Mouse (Mus musculus) midbrain, embryonic 11.5 days (tissue): ENCODE results near the gene Cdnf. TPM values are rescaled to one million over a fixed set of nuclear protein-coding genes. Genes with fewer than 3 reads are reported as not detected.
A peak's percentile ranks its signal among the peaks of the same experiment; 100 is the strongest.

Experiments
- ATAC-seq: fragments of 200-750 bp; cut with Nextera tagmentation; 2 replicates; pipeline ENCODE4 v1.8.0; 2017; ENCODE audit warnings: moderate TSS enrichment, moderate library complexity; ENCODE audit not compliant: low FRiP score
- DNase-seq: peaks from one replicate; pipeline ENCODE4 v3.0.0; 2015; ENCODE audit warnings: low spot score; ENCODE audit errors: missing footprints
- H3K27ac ChIP-seq: fragments of 300-500 bp; sonication (generic); 2 replicates; pipeline ENCODE4 v1.5.1; 2014; ENCODE audit warnings: low read depth, low read length
- H3K27me3 ChIP-seq: fragments of 300-500 bp; sonication (generic); 2 replicates; pipeline ENCODE4 v1.6.1; 2014; ENCODE audit warnings: mild to moderate bottlenecking, low read length, moderate library complexity, mixed read lengths; ENCODE audit not compliant: control insufficient read depth, insufficient read depth
- H3K36me3 ChIP-seq: fragments of 300-500 bp; sonication (generic); 2 replicates; pipeline ENCODE4 v1.6.1; 2014; ENCODE audit warnings: mild to moderate bottlenecking, low read length, moderate library complexity, mixed read lengths; ENCODE audit not compliant: control insufficient read depth, insufficient read depth
- H3K4me1 ChIP-seq: fragments of 300-500 bp; sonication (generic); 2 replicates; pipeline ENCODE4 v1.6.1; 2014; ENCODE audit warnings: low read length; ENCODE audit not compliant: control insufficient read depth, insufficient read depth
- H3K4me2 ChIP-seq: fragments of 300-500 bp; sonication (generic); 2 replicates; pipeline ENCODE4 v1.6.1; 2014; ENCODE audit warnings: mild to moderate bottlenecking, moderate library complexity
- H3K4me3 ChIP-seq: fragments of 300-500 bp; sonication (generic); 2 replicates; pipeline ENCODE4 v1.5.1; 2014; ENCODE audit warnings: low read depth, low read length
- H3K9ac ChIP-seq: fragments of 300-500 bp; sonication (generic); 2 replicates; pipeline ENCODE4 v1.6.1; 2014; ENCODE audit warnings: low read length
- H3K9me3 ChIP-seq: fragments of 300-500 bp; sonication (generic); 2 replicates; pipeline ENCODE4 v1.6.1; 2016; ENCODE audit warnings: low read length; ENCODE audit not compliant: control insufficient read depth
- WGBS: fragments of 180-500 bp; shearing (Covaris S2); extraction: QIAGEN DNeasy Blood & Tissue Kit; methylation state at CpG from one replicate; pipeline ENCODE4 v1.1.7; 2014; 5-methylcytosine and 5-hydroxymethylcytosine counted together
- polyA plus RNA-seq: library from polyadenylated mRNA; unstranded; fragments of >200 nt; fragmentation: Nextera tagmentation; extraction: Ambion mirVana; gene quantifications from 2 replicates; pipeline ENCODE4 v1.2.1, GENCODE M21; 2014

Cdnf gene
- polyA plus RNA-seq, 1 experiment from 2014 or later: 0.37 TPM

DNA sequence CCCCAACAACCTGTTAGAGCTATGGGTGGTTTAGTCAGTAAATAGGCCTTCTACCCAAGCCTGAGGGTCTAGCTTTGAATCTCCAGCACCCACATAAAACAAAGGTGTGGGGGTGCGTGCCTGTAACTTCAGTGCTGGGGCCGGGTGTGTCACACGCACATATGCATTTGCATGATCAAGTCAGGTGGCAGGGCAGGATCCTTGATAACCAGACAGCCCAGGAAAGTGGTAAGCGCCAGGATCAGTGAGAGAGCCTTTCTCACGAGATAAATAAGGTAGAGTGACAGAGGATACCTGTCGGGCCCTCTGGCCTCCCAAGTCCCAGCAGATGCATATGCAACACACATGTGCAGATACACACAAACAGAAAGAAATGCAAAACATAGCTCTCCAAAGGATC, 13.3 kb upstream of the Cdnf start:
- WGBS: 89% methylated on average over 6 of the region's 6 CpGs
- no peak overlapping the region for H3K27ac ChIP-seq
- H3K36me3 ChIP-seq: peaks cover 12% of the 10 kb centered on the region
- no peak overlapping the region for H3K4me2 ChIP-seq
- no peak for ATAC-seq
- no peaks in the 10 kb centered on the region for H3K27me3 ChIP-seq
- no peak for DNase-seq
- H3K4me1 ChIP-seq: no peaks in the 10 kb centered on the region
- no peaks in the 10 kb centered on the region for H3K9me3 ChIP-seq
- no peak overlapping the region for H3K9ac ChIP-seq
- no peak overlapping the region for H3K4me3 ChIP-seq

DNA sequence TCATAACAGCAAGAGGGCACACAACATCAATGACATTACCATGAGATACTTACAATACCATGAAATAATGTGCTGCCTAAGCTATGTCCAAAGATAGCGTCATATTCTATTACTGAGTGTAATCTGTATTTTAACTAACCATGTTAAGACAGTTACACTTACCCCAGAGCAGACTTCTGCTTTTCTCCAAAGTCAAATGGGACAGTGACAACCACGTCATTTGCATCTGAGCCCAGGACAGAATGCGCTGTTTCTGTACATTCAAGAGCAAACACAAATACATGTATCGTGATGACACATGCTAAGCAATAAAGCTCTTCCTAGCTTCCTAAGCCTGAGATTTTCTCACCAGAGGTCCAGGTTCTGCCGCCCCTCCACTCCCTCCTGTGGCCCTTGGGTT, 11.9 kb upstream of the Cdnf start:
- ATAC-seq: no peak

GRCm38 (mm10) chr2:3512076-3512475, 754 bp upstream of the Cdnf start:
- peak overlapping the region; percentile 50 for H3K4me3 ChIP-seq
- no peak overlapping the region; the same call in 1 of the 2 replicates for H3K27ac ChIP-seq
- peak overlapping the region; percentile 74 for H3K9ac ChIP-seq
- H3K4me2 ChIP-seq: peak overlapping the region; percentile 76
- DNase-seq (peak; percentile 93), ATAC-seq (no peak; the same call in none of the 2 replicates)
- H3K4me1 ChIP-seq: peaks cover 9% of the 10 kb centered on the region
- H3K36me3 ChIP-seq: peaks cover 10% of the 10 kb centered on the region; the same call in 1 of the 2 replicates
- no peaks in the 10 kb centered on the region for H3K27me3 ChIP-seq
- no peaks in the 10 kb centered on the region for H3K9me3 ChIP-seq
- under 1% methylated on average over 15 of the region's 15 CpGs for WGBS

More for the DNA sequence above, 11.9 kb upstream of the Cdnf start:
- DNase-seq: no peak
- no peaks in the 10 kb centered on the region for H3K9me3 ChIP-seq
- WGBS: 97% methylated on average over 5 of the region's 5 CpGs
- no peak overlapping the region for H3K27ac ChIP-seq
- peaks cover 10% of the 10 kb centered on the region; the same call in 1 of the 2 replicates for H3K36me3 ChIP-seq
- no peak overlapping the region for H3K9ac ChIP-seq
- no peaks in the 10 kb centered on the region for H3K27me3 ChIP-seq
- no peaks in the 10 kb centered on the region for H3K4me1 ChIP-seq
- no peak overlapping the region for H3K4me2 ChIP-seq
- H3K4me3 ChIP-seq: no peak overlapping the region

GRCm38 (mm10) chr2:3522558-3522957, 9.7 kb downstream of the Cdnf start:
- ATAC-seq (no peak), DNase-seq (peak; percentile 41)
- Histone ChIP-seq H3K9me3 (no peaks in the 10 kb centered on the region), H3K27me3 (no peaks in the 10 kb centered on the region), H3K9ac (no peak overlapping the region), H3K4me2 (no peak overlapping the region), H3K4me1 (no peaks in the 10 kb centered on the region), H3K4me3 (no peak overlapping the region), H3K36me3 (no peaks in the 10 kb centered on the region), H3K27ac (no peak overlapping the region)
- WGBS: 77% methylated on average over 4 of the region's 4 CpGs

DNA sequence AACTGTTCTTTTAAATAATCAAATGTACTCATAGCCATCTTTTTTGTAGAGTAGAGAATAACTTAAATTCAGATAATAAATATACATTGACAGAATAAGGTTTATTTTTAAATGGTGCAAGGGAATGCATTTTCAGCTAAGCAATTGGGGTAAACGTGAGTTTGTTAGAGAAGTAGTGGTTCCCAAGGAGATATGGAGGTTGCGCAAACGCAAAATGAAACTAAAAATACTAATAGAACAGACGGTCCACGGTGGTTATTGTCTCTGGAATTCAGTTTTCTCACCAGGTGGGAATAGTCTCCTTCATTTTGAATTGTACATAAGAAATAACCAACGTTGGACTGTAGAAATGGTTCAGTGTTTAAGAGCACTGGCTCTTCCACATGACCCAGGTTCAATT, 13.5 kb downstream of the Cdnf start:
- Histone ChIP-seq H3K4me1 (no peaks in the 10 kb centered on the region), H3K27me3 (no peaks in the 10 kb centered on the region), H3K9me3 (no peaks in the 10 kb centered on the region), H3K4me3 (no peak overlapping the region), H3K9ac (no peak overlapping the region), H3K4me2 (no peak overlapping the region), H3K27ac (no peak overlapping the region), H3K36me3 (no peaks in the 10 kb centered on the region)
- DNase-seq (no peak), ATAC-seq (no peak)
- WGBS: 85% methylated on average over 6 of the region's 6 CpGs

GRCm38 (mm10) chr2:3541307-3542079, 28.7 kb downstream of the Cdnf start:
- Histone ChIP-seq H3K27ac (no peak overlapping the region), H3K9me3 (no peaks in the 10 kb centered on the region), H3K4me1 (no peaks in the 10 kb centered on the region), H3K27me3 (no peaks in the 10 kb centered on the region), H3K36me3 (no peaks in the 10 kb centered on the region), H3K4me3 (no peak overlapping the region), H3K4me2 (no peak overlapping the region), H3K9ac (no peak overlapping the region)
- ATAC-seq (no peak), DNase-seq (peak; percentile 62)
- whole genome bisulfite sequencing: 77% methylated on average over 9 of the region's 9 CpGs

DNA sequence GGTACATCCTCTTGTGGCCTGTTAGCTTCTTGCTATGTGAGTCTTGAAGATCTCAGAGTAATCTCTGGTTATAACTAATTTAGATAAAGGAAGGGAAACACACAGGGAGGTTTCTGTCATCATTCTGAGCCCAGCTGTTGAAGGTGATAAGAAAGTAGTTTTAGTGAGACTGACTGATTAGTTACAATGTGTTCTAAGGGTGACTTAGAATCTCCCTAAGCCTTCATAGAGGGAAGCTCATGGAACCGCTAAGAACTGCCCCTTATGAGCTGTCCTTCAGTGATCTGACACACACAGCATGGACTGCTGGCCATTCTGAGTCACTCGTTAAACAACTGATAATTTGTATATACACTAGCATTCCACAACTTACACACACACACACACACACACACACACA, 33.2 kb downstream of the Cdnf start:
- H3K4me1 ChIP-seq: no peaks in the 10 kb centered on the region
- DNase-seq: no peak
- no peak overlapping the region for H3K4me3 ChIP-seq
- no peaks in the 10 kb centered on the region for H3K9me3 ChIP-seq
- H3K9ac ChIP-seq: no peak overlapping the region
- 82% methylated on average over 2 of the region's 2 CpGs for WGBS
- no peak overlapping the region for H3K27ac ChIP-seq
- no peak overlapping the region for H3K4me2 ChIP-seq
- no peak for ATAC-seq
- H3K27me3 ChIP-seq: no peaks in the 10 kb centered on the region
- no peaks in the 10 kb centered on the region for H3K36me3 ChIP-seq

- no peaks in the 10 kb centered on the region for H3K36me3 ChIP-seq
- H3K27ac ChIP-seq: no peak overlapping the region
- H3K9ac ChIP-seq: no peak overlapping the region
- ATAC-seq (no peak), DNase-seq (peak; percentile 90)
- no peaks in the 10 kb centered on the region for H3K27me3 ChIP-seq
- no peaks in the 10 kb centered on the region for H3K9me3 ChIP-seq
- no peak overlapping the region for H3K4me3 ChIP-seq
- no peaks in the 10 kb centered on the region for H3K4me1 ChIP-seq
- WGBS: 2% methylated on average over 4 of the region's 4 CpGs
- H3K4me2 ChIP-seq: no peak overlapping the region
These were observed 33.8 kb downstream of the Cdnf start for GRCm38 (mm10) chr2:3546588-3546987.

DNA sequence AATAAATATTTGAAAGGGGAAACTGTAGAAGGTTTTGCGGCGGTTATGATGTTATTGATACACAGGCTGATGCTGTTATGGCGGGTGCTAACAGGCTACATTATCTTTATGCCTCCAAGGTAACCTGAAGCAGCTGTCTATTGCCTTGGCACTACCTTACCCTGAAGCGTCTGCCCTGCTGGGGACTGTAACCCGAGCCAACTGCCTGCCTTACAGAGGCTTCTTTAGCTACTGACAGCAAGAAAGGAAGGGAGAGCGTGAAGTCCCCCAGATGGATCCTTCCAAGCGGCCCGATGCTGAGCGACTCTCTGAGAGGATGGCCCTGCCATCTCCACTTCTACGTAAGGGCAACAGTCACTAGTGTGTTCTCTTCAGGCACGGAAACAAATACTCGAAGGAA, 57.4 kb downstream of the Cdnf start, which contains the start of gene Fam107b:
Gene Fam107b (plus strand): TSS at position 303 of the 400 bp plus-strand sequence.
- Histone ChIP-seq H3K27me3 (no peaks in the 10 kb centered on the region), H3K9ac (no peak within 1 kb of the TSS), H3K4me3 (no peak within 1 kb of the TSS), H3K4me1 (no peaks in the 10 kb centered on the region), H3K4me2 (no peak within 1 kb of the TSS), H3K36me3 (no peaks in the 10 kb centered on the region), H3K27ac (no peak within 1 kb of the TSS), H3K9me3 (no peaks in the 10 kb centered on the region)
- ATAC-seq: no peak
- DNase-seq: no peak
- 75% methylated on average over 12 of the region's 12 CpGs for WGBS
